13 mouse cellular contexts compared by ENCODE assay signal in genomic region chr11:35977096-35977495, GRCm38 (mm10). TPM values are rescaled to one million over a fixed set of nuclear protein-coding genes. Genes with fewer than 3 reads are reported as not detected.
A peak's percentile ranks its signal among the peaks of the same experiment; 100 is the strongest.
DNase-seq lines count a peak whose midpoint lies in the region; ATAC-seq lines count a peak whose summit lies in the region.
"Had no signal": no experiment of that assay in that cellular context is flagged by ENCODE, and none has a peak within 500 bp of the region (broad histone marks: within the 10 kb centered on the region; RNA-seq: fewer than 3 reads in every experiment).

No protein-coding gene starts in this region.

- no peaks in the 10 kb centered on the region for H3K36me3 ChIP-seq in kidney, embryonic 15.5 days
- H3K36me3 ChIP-seq in neural tube, embryonic 11.5 days (ENCODE audit: control insufficient read depth, insufficient read depth, low read length), result no peaks in the 10 kb centered on the region
- H3K36me3 ChIP-seq in midbrain, embryonic 11.5 days (ENCODE audit: control insufficient read depth, insufficient read depth, low read length), result no peaks in the 10 kb centered on the region
- H3K36me3 ChIP-seq: G1E; liver, embryonic 15.5 days had no signal

- 68% methylated on average over 6 of the region's 6 CpGs for WGBS in kidney, embryonic 15.5 days
- whole genome bisulfite sequencing in neural tube, embryonic 11.5 days, result 70% methylated on average over 6 of the region's 6 CpGs
- WGBS in midbrain, embryonic 11.5 days, result 34% methylated on average over 6 of the region's 6 CpGs

- peaks cover 62% of the 10 kb centered on the region for H3K4me1 ChIP-seq in kidney, embryonic 15.5 days
- H3K4me1 ChIP-seq in neural tube, embryonic 11.5 days (ENCODE audit: control insufficient read depth, insufficient read depth, low read length), result peaks cover 18% of the 10 kb centered on the region; the same call in 1 of the 2 replicates
- H3K4me1 ChIP-seq in midbrain, embryonic 11.5 days (ENCODE audit: control insufficient read depth, insufficient read depth, low read length), result peaks cover 48% of the 10 kb centered on the region

- H3K27me3 ChIP-seq in kidney, embryonic 15.5 days, result peaks cover 28% of the 10 kb centered on the region
- 0 out of 2 replicates have a peak, but pooled peaks cover 4% of the 10 kb centered on the region for H3K27me3 ChIP-seq in neural tube, embryonic 11.5 days (ENCODE audit: control insufficient read depth, insufficient read depth, low read length)
- H3K27me3 ChIP-seq in midbrain, embryonic 11.5 days (ENCODE audit: control insufficient read depth, insufficient read depth, low read length), result peaks cover 8% of the 10 kb centered on the region

- no peak for ATAC-seq in kidney, embryonic 15.5 days (replicated peaks; ENCODE audit: low FRiP score)
- ATAC-seq in neural tube, embryonic 11.5 days (ENCODE audit: insufficient read depth, low FRiP score, low TSS enrichment), result no peak
- no peak for ATAC-seq in midbrain, embryonic 11.5 days (ENCODE audit: low FRiP score)

- 0 out of 2 replicates have a peak overlapping the region, but pooled peaks have one; percentile 39 for H3K27ac ChIP-seq in kidney, embryonic 15.5 days
- H3K27ac ChIP-seq in neural tube, embryonic 11.5 days (ENCODE audit: low read depth, low read length), result no peak overlapping the region
- H3K27ac ChIP-seq in midbrain, embryonic 11.5 days (ENCODE audit: low read depth, low read length), result no peak overlapping the region
- H3K27ac ChIP-seq: liver, embryonic 15.5 days had no signal

- H3K9ac ChIP-seq in kidney, embryonic 15.5 days, result no peak overlapping the region
- H3K9ac ChIP-seq in neural tube, embryonic 11.5 days (ENCODE audit: low read length), result 0 out of 2 replicates have a peak overlapping the region, but pooled peaks have one; percentile 23
- H3K9ac ChIP-seq in midbrain, embryonic 11.5 days (ENCODE audit: low read length), result peak overlapping the region; percentile 12; the same call in 1 of the 2 replicates
- H3K9ac ChIP-seq: liver, embryonic 15.5 days had no signal

- H3K9me3 ChIP-seq in kidney, embryonic 15.5 days (replicated peaks), result no peaks in the 10 kb centered on the region
- no peaks in the 10 kb centered on the region for H3K9me3 ChIP-seq in neural tube, embryonic 11.5 days (ENCODE audit: control insufficient read depth, low read length)
- H3K9me3 ChIP-seq in midbrain, embryonic 11.5 days (ENCODE audit: control insufficient read depth, low read length), result no peaks in the 10 kb centered on the region
- H3K9me3 ChIP-seq: liver, embryonic 15.5 days had no signal

- H3K4me3 ChIP-seq in kidney, embryonic 15.5 days (replicated peaks), result no peak overlapping the region
- H3K4me3 ChIP-seq in neural tube, embryonic 11.5 days (ENCODE audit: low read depth, low read length), result no peak overlapping the region
- H3K4me3 ChIP-seq in midbrain, embryonic 11.5 days (ENCODE audit: low read depth, low read length), result 0 out of 2 replicates have a peak overlapping the region, but pooled peaks have one; percentile 4
- H3K4me3 ChIP-seq: liver, embryonic 15.5 days had no signal

- no peak for DNase-seq in kidney, postnatal 10 days
- no peak for DNase-seq in neural tube, embryonic 11.5 days (ENCODE audit: low spot score)
- no peak for DNase-seq in neural tube, embryonic 10.5 days (ENCODE audit: extremely low spot score, low spot score)
- peak; percentile 85 for DNase-seq in midbrain, embryonic 11.5 days (ENCODE audit: low spot score, missing footprints)
- no peak for DNase-seq in thymus, postnatal 10 days (ENCODE audit: low spot score in 2 of 2)
- no peak for DNase-seq in retina, embryonic 14.5 days (ENCODE audit: low spot score)
- no peak for DNase-seq in kidney, adult 8-10 months
- DNase-seq: cerebellum, adult 8-10 months; heart, postnatal 10 days; thymus, postnatal 25 days had no signal

- peak overlapping the region; percentile 27 for H3K4me2 ChIP-seq in kidney, embryonic 15.5 days
- H3K4me2 ChIP-seq in neural tube, embryonic 11.5 days (ENCODE audit: low read depth), result no peak overlapping the region
- H3K4me2 ChIP-seq in midbrain, embryonic 11.5 days, result peak overlapping the region; percentile 25; the same call in 1 of the 2 replicates
- H3K4me2 ChIP-seq: liver, embryonic 15.5 days had no signal

RNA-seq across cellular contexts. Expression of gene Wwc1, which starts 3.2 kb away (rescaled TPM):
- polyA plus RNA-seq in kidney, embryonic 15.5 days (2015; fragmentation: Nextera tagmentation; extraction: Ambion mirVana), result 6.9 and 7.1 TPM in 2 replicates
- polyA plus RNA-seq in neural tube, embryonic 11.5 days (2014; fragmentation: Nextera tagmentation; extraction: Ambion mirVana), result 6.5 and 7.1 TPM in 2 replicates
- polyA plus RNA-seq in midbrain, embryonic 11.5 days (2014; fragmentation: Nextera tagmentation; extraction: Ambion mirVana), result 6.4 and 8.5 TPM in 2 replicates
